Mouse (Mus musculus): Measurements from ENCODE around the gene Nme6.

- no peak for TF ChIP-seq CTCF (IDR thresholded peaks at IDR 0.05; ENCODE audit: borderline replicate concordance, extremely low read depth, insufficient read depth, insufficient read length)
- TF ChIP-seq POLR2A (IDR thresholded peaks at IDR 0.05; ENCODE audit: borderline replicate concordance, extremely low read depth, insufficient read depth, insufficient read length, poor library complexity, severe bottlenecking): no peak
Observed at GRCm38 (mm10) chr9:109855947-109856346, 23.4 kb downstream of the Nme6 start.

Data from brain, embryonic 14.5 days (tissue).